Mouse (Mus musculus) lung, adult 18-20 months (tissue): Measurements from ENCODE around the gene Rag1.

Source experiments
- DNase-seq, 2 experiments: peaks; one replicate each; pipeline ENCODE4 v3.0.0; 2022; ENCODE audit warnings: mixed read lengths in 2 of 2

The Rag1 gene

DNA sequence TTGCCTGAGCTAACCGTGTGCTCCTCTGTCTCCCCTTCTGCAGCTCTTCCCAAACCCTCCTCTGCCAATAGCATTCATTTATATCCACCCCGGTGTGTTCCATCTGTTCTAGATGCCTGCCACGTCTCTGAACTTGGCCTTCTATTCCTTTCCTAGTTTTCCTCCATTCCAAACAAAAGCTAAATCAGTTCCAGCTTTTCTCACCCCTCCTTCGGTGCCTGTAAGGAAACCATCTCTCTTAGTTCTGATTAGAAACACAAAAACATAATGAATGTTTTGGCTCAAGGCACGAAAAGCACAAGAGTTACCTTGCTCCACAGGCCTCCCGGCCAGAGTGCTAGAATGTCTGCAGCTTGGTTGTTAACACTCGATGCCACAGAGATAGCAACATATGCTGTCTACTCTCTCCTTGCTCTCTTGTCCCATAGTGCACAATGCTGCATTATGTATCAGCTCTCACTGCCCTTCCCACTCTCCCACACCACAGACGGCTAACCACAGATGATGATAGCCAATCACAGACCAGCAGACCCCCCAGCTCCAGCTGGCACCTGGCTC is at the start of gene Rag1, which contains the start of gene B230118H07Rik:
Gene Rag1, minus strand, starts transcription at position 388 of the 558 bp plus-strand sequence.
Gene B230118H07Rik, minus strand, starts transcription at position 419 of the 558 bp plus-strand sequence.
- no peak for DNase-seq

DNA sequence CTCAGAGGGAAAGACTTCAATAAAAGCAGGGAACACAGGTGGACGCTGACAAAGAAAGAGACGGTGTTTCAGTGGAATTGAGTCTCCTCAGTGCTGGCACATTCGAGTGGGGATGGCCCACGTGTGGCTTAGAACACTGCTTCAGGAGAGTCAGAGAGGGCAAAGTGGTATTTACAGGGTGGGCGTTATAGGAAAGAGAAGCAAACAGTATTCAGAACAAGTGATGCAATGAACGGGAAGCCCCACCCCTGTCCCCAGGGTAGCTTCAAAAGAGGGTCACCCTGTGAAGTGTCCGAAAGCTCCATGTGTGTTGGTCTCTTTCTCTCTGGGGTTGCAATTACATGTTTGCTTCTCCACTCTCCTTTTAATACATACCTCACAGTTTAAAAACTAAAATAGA is 46.3 kb upstream of the Rag1 start:
- DNase-seq, result no peak

DNA sequence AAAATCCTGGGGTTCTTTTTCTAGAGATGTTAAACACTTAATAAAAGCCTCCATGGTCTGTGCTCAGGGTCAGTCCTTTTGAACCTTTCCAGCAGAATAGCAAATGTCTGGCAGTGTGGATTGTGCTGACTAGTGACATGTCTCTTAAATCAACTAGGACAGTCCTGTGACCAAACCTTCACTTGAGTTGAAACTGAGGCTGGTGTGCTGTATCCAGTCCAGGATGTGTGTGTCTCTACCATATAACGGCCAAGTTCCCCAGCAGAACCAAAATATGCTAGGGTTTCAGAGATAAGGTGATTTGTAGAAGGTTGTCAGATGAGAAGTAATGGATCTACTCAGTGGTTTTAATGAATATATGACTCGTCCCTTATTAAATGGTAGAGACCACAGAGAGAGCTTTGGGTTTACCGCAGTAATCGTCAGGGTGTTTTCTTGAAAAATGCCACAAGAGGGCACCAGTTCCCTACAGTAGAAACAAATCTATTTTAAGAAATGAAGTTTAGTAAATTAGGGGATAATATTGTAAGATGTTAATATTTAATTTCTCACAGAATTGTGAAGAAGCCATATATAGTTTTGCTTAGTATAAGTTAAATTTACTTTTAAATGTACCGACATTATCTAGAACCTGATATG is 44.4 kb upstream of the Rag1 start:
- DNase-seq, result no peak

DNA sequence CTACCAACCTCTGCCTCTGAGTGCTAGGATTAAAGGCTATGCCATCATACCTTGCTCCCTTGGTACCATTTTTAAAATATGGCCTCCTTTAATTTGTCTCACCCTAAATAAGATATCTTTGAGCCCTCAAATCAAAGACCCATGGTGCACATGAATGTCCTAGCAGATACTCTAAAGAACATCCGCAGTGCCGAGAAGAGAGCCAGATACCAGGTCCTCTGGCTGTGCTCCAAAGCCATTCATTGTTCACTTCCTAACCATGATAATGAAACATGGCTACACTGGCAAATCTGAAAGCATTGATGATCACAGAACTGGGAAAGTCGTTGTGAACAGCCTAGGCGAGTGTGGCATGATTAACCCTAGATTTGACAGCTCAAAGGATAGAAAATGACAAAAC is 43.7 kb upstream of the Rag1 start:
- no peak for DNase-seq

DNA sequence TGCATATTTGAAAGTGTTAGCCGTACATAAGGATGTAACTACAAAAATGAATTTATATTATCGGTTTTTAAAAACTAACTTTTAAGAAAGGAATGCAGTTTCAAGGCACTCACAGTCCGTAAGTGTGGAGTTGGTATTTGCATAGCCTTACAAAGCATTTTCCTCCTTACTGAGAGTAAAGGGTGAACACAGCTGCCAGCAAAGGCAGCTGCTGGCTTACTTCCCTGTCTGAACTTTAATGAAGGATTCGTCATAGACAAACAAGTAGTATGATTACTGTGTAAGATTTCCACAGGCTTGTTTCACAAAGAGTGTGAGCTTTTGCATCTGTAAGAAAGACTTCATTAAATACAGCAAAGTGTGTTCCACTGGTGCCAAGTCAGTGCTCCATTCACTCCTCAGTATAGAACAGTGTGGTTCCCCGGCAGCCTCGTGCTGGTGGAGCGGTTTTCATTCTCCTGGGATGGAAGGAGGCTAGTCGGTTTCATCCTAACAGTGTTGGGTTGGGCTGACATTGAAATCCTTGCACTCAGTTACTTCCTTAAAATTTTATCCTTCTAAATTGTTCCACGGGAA is 41.0 kb upstream of the Rag1 start:
- DNase-seq, result peak; percentile 14 to 37

DNA sequence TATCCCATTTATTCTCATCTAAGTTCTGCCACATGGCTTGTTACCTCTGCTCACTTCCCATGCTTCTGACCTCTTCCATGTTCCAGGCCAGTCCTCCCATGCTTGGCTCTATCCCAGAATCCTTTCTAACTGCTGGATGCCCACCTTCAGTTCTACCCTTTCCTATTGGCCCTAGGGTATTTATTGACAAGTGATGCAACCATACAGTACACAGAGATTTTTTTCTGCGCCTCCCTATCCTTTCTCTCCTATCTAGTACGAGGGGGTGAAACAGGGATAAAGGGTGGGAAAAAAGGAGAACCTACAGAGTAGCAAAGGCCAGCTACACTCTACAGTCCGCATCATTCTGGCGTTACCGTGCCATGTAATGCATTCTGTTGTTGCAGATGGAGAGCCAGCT is 38.7 kb upstream of the Rag1 start:
- DNase-seq, result no peak

DNA sequence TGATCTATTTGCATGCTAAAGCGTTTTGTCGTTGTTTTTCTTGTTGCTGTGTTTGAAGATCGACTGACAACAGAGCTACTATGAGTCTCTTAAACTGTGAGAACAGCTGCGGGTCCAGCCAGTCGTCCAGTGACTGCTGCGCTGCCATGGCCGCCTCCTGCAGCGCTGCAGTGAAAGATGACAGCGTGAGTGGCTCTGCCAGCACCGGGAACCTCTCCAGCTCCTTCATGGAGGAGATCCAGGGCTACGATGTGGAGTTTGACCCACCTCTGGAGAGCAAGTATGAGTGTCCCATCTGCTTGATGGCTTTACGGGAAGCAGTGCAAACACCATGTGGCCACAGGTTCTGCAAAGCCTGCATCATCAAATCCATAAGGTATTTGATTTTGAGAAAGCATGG is 35.1 kb upstream of the Rag1 start:
- DNase-seq, result no peak

DNA sequence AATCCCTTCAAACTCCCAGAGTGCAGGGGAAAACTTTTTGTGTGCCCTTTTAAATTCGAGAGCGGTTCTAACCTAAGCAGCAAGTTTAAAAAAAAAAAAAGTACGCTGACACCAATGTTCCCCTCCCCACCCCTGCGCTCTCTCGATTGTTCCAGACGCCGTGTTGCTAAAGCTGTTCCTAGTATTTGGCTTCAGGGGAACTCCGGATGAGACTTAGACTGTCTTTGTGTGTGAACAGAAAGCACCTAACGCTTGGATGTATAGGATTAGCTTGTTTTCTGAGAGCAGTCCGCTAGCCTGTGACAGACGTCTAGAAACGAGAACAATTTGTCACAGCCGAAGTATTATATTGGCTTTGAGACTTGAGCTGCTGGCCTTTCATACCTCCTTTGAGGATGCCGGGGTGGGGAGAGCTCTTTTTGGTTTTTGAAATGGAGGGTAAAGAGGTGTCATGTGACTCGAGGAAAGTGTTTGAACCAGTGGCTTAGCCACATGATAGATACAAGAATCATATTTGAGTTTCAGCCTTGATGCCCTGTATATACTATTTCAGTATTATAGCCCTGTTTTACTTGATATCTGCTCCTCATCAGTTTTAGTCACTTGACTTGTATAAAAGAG is 30.0 kb upstream of the Rag1 start:
- DNase-seq, result peak; percentile 9 to 20

DNA sequence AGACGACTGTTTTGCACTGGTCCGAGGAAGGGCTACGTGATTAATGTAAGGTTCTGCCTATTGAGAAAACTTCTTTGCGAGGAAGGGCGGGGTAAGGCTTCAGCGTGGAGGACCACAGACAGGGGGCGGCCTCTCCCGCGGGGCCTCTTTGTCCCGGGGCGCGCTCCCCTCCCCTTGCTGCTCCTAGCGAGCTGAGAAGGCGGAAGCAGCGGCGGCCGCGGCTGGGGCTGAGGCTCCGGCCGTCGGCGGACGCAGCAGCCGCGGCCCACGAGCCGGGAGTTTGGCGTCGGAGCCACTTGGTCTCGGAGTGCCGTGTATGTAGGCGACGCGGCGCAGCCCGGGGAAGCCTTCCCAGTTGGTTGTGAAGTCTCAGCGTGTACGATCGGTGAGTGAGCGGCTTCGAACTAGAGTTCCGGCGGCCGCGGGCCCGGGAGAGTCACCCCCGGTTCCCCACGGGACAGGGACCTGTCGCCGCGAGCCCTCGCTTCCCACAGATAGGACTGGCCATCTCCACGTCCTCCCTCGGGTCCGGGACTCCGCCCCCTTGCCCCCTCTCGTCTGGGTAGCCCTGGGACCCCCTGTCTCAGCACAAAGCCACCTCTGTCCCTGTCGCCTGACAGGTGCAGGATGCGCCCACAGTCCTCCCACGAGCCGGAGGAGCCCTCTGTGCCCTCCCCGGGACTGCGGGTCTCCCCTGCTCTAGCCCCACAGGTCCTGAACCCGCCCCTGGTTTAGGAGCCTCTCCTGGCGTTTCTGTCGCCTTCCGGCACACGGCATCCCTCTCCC is 29.1 kb upstream of the Rag1 start, which contains the start of gene Traf6:
Gene Traf6, plus strand, starts transcription at position 194 of the 786 bp plus-strand sequence.
- DNase-seq, result peak; percentile 87 to 91

DNA sequence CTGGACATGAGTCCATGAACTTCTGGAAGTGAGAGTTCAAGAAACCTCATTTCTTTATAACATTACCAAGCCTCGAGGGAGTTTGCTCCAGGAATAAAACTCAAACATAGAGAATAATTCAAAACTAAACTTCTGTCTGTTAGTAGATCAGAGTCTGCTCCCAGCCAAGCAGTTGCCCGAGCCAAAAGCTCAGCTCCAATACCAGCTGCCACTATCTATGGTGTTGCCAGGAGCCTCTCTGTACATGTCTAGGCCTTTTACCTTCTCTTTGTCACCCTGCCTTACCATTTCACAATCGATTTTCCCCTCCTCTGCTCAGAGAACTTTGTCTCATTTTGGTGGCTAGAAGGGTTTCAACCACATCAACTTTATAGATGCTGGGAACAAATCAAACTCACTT is 24.2 kb upstream of the Rag1 start:
- DNase-seq, result no peak

DNA sequence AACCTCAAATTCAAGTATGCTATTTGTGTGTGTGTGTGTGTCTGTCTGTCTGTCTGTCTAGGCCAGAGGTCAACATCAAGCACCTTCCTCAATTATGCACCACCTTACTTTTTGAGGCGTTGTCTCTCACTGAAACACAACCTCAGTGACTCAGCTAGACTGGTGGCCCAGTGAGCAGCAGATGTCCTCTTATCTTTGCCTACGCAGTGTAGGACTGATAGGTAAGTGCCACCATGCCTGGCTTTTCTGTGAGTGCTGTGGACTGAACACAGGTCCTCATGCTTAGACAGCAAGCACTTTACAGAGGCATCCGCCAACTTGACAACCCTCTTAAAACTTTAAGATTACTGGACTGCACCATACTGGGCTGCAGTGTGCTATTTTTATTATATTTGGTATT is 19.4 kb upstream of the Rag1 start:
- no peak for DNase-seq

DNA sequence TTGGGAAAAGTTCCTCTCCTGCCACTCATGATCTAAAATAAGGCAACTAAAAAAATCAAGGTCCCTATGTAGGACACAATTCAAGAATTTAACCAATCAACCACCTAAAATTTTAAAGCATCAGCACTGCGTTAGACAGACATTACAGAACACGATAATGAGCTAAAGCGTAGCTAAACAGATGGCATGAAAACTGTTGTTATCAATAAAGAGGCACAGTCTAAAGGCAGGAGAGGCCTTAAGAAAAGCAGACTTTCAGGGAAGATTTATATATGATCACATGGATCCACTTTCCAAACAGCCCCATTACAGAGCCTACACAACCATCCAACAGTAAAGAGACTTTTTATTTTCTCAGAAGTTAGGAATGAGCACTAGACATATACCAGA is 16.4 kb upstream of the Rag1 start:
- no peak for DNase-seq

DNA sequence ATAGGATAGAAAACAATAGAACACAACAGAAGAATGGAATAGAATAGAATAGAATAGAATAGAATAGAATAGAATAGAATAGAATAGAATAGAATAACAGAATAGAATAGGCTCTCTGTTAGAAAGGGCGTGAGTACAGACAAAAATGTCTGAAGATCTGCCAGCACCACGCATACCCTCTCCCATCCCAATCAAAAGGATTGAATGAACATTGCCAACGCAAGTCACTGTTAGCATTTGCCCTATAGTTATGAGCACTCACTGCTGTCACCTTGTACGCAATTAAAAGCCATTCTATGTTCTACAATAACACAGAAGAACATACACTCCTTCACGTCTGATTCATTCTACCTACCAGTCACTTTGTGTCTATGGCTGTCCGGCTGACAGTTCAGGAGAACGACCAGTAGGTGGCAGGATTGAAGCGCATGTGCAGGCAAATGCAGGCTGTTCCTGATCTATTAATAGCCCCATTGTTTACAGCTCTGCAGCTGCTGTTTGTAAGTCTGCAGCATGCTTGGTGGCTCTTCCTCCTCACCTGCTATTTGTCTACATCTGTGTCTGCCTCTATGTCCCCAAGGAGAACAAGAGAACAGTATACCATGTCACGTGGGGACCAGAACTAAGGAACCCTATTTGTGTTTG is 15.9 kb upstream of the Rag1 start:
- DNase-seq, result peak; percentile 55 to 68

DNA sequence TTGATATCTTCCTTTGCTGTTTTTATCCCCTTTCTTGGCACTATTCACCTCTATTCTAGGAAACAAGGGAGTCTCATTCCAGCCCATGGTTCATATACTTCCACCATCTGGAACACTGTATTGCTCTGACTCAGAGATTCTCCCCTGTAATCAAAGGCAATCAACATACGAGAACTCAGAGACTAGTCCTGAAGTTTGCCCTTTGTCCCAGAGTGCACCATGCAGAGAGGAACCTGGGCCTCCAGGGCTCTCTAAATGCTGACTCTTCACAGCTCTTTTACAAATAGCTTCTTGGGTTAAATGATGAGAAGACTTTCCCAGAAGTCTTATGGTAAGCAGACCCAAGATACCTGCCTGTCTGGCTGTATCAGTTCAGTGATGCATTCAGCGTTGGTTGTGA is 11.2 kb upstream of the Rag1 start:
- DNase-seq, result no peak

DNA sequence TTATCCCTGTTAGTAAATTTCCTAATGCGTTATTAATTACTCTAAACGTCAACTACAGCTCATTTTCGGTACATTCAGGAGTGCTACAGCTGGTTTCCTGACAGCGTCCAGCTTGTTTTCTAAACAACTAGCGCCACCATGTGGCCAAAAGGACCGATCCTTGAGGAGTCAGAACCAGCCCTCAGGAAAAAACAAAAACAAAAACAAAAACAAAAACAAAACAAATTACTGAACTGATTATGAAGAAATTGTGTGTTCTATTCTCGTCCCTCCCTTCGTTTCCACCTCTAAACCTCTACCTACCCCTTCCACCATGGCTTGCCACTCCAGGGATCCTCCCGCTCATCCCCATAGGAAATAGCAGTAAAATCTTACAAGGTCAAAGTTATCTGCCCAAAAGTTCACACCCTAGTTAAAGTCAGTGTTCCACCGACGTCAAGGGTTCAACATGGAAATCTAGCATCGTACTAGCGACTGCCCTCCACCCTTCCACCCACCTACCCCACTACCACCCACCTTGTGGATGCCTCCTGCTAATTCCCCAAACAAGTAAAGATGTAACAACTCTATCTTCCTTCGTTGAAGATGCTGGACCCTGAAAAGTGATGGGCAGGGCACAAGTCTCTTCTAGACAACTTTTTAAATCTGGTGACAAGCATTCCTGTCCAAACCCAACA is 3.8 kb upstream of the Rag1 start:
- DNase-seq, result peak; percentile 42 to 46

DNA sequence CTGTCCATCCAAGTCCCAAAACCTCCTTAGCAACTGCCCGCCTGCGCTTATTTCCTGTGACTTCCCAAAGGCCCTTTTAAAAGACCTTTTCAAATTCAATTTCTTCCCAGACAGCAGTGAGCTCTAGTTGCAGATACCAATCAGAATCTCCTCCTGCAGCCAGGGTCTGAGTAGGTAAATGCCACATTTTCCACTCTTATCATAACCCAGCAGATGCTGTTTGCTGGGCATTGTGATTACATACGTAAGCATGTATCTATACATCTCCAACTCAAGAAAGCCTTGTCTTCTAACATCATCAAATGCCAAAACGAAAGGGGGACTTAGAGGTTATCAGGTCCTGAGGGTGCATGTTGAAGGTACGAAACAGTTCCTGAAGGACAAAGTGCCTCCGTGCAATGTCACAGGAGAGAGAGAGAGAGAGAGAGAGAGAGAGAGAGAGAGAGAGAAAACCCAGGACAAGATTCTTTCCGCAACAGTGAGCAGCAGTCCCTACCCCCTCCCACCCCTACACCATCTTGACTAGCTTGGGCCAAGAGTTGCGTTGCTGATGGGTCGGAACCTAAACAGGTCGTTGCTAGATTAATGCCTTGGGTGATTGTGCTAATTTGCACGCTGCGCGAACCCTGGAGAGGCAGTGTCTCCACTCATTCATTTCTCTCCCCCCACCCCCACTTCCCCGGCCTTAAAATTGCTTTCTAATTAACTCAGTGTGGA is 3.1 kb upstream of the Rag1 start:
- no peak for DNase-seq

DNA sequence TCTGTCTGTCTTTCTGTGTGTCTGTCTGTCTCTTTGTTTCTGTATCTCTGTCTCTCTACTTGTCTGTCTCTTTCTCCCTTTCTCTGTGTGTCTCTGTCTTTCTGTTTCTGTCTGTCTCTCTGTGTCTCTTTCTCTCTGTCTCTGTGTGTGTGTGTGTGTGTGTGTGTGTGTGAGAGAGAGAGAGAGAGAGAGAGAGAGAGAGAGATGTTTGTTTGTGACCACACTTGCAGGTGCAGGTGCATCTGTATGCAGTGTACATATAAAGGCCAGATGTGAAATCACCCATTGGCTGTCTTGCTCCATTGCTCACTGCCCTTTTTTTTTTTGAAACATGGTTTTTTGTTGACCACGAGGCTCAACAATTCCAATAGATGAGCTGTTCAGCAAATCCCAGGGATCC is 1.1 kb upstream of the Rag1 start:
- no peak for DNase-seq

DNA sequence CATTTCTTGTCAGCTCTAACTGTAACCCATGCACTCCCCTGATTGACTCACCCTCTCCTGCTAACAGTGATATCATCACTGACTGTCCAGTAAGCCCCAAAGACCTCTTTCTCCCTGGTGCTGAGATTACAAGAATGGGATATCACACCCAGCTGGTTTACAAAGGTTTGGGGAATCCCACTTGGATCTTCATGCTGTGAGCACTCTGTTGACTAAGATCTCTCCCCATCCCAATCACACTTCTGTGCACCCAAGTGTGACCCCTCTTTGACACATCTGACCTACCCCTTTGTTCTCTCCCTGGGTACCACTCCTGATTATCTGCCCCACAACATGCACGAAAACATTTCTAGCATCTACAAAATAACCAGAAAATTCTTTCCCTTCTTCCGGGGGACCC is 940 bp downstream of the Rag1 start:
- no peak for DNase-seq

DNA sequence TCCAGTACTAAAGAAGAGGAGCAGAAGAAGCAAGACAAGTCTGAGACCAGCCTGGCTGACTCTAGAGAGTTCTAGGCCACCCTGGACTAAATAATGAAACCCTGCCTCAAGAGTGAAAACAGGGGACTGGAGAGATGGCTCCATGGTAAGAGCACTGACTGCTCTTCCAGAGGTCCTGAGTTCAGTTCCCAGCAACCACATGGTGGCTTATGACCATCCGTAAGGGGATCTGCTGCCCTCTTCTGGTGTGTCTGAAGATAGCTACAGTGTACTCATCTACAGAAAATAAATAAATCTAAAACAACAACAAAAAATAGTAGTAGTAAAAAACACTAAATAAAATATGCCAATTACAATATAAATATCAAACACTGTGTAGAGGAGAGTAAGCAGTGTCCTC is 3.5 kb downstream of the Rag1 start:
- DNase-seq, result no peak

DNA sequence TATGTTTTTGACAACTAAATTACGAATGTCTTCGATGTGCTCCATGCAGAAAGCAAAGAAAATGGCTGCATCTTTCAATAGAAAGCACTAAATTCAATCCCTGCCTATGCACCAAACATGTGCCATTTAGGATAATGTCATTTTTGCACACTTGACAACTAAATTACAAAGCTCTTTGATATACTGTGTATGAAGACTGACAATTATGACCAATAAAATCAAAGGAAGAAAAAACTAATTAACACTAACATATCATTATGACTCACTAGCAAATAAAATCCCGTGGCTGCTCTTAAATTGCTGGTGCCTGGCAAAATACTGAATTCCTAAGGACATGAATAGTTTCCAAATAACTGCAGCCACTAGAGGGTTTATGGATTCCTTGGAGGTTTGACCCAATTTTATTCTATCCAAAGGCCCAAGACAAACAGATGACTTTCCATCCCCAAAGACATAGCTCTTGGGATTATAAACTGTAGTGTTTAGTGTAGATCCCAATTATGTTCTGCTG is 9.4 kb downstream of the Rag1 start:
- no peak for DNase-seq
